Mouse (Mus musculus): ENCODE results near the gene Irs2.

Irs2 gene

DNA sequence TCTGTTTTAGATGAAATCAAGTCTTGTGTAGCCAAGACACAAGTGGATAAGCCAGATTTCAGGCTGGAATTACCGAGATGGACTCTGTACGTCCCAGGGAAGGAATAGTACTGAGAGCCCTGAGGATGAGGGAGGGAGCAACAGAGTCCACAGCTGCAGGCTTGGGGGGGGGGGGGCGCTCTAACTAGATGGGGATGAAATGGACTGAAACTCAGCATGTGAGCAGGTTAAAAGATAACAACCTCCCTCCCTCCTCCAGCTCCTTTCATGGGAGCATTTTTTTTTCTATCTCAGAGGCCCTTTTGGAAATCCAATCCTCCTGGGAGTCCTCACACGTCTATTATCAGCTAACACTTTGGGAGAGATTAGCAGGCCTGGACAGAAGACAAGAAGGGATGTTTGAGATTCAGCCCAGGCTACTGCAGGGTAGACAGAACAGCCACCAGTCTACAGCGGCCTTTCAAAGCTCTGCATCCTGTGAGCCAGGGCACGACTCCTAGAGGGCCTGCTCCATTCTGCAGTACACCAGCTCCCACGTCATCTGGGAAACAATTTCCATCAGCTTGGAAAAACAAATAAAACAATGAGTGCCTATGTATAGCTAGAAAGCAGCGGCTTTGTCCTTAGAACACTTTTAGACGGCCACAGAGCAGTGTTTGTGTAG is 50.8 kb downstream of the Irs2 start:
- DNase-seq (ENCODE audit: extremely low spot score, low read depth, low spot score): no peak

DNA sequence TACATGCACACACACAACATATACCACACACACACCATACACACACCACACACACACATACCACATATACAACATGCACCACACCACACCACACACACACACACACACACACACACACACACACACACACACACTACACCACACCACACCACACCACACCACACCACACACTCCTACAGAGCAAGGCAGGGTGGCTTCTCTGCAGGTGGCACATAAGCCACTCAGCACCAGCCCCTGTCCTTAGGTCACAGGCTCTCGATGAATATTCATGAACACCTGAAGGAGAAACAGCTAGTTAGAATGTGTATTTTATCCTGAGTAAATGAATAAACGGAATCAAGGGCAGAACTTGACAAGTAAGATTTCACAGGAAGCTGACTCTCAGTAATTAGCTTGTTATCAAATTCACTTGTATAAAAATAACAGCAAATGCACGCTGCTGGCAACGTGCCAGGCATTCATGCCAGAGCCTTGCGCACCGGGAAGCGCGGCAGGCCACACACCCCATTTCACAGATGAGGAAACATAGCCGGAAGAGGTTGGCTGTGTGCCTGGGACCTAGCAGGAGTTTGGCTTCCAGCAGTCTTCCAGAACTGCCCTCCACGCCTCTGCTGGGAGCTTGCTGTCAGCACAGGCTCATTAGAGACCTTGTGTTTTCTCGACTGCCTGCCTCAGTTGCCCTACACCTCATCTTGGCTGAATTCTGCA is 54.8 kb downstream of the Irs2 start:
- DNase-seq (ENCODE audit: extremely low spot score, low read depth, low spot score): no peak

DNA sequence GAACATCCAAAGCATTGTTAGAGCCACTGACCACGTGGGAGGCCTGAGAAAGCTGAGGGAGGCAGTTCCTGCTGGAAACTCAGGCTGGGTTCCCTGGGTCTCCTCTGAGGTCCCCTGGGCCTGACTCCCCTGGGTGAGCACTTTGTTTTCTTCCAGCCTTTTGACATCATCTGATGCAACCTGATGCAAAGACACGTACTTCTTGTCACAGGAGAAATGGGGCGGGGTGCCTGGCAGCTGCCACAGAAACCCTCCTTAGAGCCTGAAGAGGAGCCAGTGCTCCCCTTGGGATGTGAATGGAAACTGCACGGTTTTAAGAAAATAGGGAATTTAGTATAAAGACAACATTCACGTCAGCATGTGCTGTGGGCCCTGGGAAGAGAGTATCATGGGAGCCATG is 55.6 kb downstream of the Irs2 start:
- DNase-seq (ENCODE audit: extremely low spot score, low read depth, low spot score): no peak

DNA sequence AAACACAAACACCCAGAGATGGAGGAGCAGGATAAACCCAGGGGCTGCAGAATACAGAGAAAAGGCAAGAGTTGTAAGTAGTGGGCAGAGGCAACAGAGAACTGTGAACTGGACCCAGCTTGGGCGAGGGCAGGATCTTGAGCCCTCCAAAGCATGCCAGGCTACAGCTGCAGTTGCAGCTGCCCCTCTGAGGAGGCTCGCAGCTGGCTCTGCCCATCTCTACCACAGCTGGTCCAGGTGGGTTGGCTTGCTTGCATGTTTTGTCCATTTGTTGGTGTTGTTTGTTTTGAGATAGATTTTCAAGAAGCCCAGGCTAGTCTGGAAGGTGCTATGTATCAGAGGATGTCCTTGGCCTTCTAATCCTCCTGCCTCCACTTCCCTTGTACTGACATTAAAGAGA is 56.0 kb downstream of the Irs2 start:
- no peak for DNase-seq (ENCODE audit: extremely low spot score, low read depth, low spot score)

DNA sequence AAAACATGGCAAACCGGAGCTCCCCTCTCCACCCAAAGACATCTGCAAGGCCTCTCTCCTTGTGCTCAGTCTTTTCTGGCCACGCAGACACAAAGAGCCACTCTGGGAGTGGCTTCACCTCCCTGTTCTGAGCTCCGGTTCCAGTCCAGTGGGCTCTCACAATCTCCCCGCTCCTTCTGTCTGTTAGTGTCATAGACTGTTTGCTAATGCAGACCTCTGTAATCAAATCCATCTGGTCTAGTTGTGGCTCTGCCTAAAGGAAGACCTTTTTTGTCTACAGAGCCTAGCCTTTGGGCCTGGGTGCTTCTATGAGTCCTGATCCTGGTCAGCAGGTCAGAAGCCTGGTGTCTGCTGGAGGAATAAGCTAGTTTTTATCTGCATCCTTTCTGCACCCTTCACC is 56.7 kb downstream of the Irs2 start:
- DNase-seq (ENCODE audit: extremely low spot score, low read depth, low spot score): no peak

DNA sequence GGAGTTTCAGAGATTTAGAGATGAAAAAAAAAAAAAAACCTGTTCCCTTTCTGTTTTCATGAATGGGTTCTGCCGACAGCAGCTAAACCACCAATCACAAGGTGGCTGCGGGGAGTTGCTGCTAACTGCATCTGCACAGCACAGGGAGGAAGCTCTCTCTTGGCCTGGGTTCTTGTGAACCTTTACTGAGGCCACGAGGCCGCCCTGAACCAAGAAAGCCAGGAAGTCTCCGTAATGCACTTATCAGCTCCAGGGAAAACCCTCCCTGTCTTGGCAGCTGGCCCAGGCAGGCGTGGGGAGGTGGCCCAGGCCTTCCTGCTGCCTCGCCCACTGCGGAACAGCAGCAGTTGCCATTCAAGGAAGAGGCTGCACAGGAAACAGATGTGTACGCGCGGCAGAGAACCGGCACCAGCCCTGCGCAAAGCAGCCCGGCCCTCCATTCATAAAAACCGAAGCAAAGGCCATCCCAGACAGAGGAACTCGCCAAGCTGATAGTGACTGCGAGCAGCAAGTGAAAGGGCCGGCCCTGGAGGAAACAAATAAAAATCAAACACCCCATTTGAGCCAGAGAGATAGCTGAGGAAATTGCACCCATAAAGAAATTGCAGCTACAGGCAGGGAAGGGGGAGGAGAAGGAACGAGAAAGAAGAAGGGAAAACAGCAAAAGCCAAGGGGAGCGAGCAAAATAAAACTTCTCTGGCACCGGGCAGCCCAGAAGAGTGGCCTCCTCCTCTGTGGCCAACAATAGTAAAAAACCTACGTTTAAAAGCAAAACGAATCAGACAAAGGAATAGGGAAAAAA is 62.1 kb downstream of the Irs2 start:
- no peak for DNase-seq (ENCODE audit: extremely low spot score, low read depth, low spot score)

DNA sequence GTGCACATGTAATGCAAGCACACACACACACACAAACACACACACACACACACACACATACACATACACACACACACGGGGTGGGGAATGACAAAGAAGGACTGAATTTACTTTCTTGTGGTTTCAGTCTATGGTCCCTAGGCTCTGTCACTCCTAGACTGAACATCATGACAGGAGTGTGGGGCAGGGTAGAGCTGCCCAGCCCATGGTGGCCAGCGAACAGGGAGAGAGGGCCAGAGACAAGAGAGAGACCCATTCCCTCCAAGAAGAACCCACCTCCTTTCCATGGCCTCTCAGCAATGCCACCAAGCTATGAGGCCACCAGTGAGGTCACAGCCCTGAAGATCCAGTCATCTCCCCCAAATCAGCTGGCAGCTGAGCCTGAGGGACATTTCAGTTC is 62.8 kb downstream of the Irs2 start:
- no peak for DNase-seq (ENCODE audit: extremely low spot score, low read depth, low spot score)

DNA sequence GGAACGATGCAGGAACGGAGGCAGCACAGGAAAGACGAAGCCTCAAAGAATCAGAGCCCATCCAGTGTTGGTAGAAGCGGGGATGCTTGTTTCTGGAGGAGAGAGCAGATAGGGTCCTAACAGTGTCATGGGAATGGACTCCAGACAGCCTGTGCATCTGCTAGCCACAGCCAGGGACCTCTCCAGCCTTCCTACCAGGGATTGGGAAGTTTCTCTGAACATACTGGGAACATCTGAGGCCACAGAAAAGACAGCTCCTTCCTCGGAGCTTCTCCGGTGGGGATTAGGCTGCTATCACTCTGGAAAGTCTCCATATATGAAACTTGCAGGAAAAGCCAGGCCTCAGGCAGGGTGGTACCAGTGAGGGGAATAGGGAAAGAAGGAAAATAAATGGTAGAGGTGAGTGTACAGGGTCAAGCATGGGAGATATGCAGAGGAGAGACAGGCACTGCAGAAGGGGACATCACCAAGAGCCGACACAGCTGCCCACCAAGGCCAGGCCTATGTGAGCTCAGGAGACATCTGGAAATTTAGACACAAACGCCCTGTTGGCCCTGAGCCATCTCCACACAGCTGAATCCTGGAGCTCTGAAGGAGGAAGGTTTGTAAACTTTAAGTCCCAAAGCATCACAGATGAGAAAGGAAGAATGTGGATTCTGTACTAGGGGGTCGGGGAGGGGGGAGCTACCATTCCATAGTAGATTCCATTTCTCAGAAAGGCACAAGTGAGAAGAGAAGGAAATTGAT is 64.8 kb downstream of the Irs2 start:
- no peak for DNase-seq (ENCODE audit: extremely low spot score, low read depth, low spot score)

DNA sequence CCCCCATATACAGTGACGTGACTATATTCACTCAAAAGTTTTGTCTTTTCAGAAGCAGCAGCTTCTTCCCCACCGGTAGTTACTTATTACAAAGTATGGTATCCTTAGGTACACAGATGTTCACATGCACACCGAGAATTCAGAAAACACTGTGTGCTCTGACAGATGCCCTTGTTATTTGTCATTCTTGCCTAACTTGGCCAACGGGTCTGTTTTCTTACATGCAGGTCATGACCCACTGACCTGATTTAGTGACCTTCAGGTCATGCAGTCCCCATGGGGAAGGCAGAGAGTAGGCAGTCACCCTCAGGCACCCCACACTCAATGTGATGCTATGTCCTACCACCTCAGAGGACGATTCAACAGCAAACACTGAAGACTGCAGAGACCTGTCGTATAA is 68.4 kb downstream of the Irs2 start:
- DNase-seq (ENCODE audit: extremely low spot score, low read depth, low spot score): no peak

DNA sequence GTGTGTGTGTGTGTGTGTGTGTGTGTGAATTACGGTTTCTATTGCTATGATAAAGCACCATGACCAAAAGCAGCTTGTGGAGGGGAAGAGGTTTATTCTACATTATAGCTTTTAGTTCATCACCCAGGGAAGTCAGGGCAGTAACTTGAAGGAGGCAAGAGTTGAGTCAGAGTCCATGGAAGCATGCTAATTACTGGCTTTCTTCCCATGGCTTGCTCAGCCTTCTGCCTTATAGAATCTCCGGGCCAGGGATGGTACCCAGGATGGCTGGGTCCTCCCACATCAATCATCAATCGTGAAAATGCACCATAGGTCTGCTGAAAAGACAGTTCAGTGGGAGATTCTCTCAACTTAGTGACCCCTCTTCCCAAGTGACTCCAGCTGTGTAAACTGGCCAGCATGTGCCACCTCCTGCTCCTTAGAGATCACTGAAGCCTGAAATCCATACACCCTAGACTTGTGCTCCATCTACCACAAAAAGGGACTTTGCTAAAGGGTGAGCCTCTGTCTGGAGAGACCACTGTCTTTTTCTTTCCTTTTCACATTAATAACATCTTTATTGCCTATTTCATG is 69.0 kb downstream of the Irs2 start:
- no peak for DNase-seq (ENCODE audit: extremely low spot score, low read depth, low spot score)

DNA sequence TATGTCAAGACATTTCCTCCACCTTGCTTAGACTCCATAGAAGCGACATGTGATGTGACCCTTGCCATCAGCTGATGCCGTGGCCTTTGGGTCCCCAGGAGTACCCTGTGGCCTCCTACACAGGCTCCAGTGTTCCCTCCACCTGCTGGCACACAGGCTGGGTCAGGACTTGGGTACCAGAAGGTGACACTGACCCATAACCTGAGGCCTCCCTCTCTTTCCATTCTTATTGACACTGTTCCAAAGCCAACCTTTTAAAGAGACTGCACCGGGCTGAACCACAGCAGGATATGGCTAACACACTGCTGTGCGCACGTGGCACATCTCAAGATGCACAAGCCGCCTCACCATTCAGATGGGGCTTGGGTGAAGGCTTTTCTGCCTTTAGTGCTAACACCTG is 70.0 kb downstream of the Irs2 start:
- no peak for DNase-seq (ENCODE audit: extremely low spot score, low read depth, low spot score)

DNA sequence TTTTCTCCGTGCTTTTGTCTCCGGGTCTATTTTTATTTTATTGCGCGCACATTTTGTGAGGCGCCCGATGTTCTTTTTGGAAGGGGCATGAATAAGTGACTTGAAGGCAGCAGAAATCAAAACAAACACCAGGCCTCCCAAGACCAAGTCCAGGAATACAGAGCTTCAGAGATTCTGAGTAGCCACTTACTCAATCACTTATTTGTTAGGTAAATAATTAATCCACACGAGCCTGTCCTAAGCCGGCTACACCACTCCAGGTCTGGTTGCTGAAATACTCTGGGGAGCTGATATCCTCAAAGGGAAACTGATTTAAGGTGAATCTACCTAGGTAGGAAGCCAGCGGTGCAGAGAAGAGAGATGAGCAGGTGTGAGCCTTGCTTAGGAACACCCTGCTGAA is 71.6 kb downstream of the Irs2 start:
- no peak for DNase-seq (ENCODE audit: extremely low spot score, low read depth, low spot score)

DNA sequence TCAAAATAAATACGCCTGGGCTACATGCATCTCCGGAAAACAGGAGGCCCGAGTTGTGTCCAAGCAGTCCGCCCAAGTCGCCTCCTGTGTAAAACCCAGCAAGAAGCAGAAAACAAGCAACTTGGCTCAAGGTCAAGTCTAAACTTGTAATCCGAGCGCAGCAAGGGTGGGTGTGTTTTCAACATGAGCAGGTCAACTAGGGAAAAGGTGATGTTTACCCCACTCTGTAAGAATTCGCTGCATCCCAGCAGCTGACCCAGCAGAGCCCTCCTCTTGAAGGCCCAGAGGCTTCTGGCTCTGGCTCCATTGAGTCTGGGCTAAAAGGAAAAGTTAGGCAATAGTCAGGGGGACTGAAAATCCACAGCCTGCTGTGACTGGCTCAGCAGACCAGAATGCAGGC is 73.0 kb downstream of the Irs2 start:
- no peak for DNase-seq (ENCODE audit: extremely low spot score, low read depth, low spot score)
